Mouse (Mus musculus) brain, embryonic 14.5 days (tissue): ENCODE data around the gene Luc7l2.

Experiments used
- CTCF ChIP-seq: fragments of 200-500 bp; IDR thresholded peaks from 2 replicates; pipeline ENCODE4 v1.5.1; 2012; ENCODE audit warnings: inconsistent platforms, mild to moderate bottlenecking, moderate library complexity, borderline replicate concordance; ENCODE audit not compliant: insufficient read depth, insufficient read length; ENCODE audit errors: extremely low read depth
- POLR2A ChIP-seq: fragments of 200-500 bp; IDR thresholded peaks from 2 replicates; pipeline ENCODE4 v1.6.1; 2012; ENCODE audit warnings: mild to moderate bottlenecking, inconsistent platforms, borderline replicate concordance; ENCODE audit not compliant: poor library complexity, insufficient read depth, insufficient read length, severe bottlenecking; ENCODE audit errors: extremely low read depth

- TF ChIP-seq POLR2A (no peak), CTCF (no peak)
Observed at GRCm38 (mm10) chr6:38550250-38551061, 678 bp upstream of the Luc7l2 start.
